ENCODE assay signal across 20 mouse cellular contexts in the genomic region with DNA sequence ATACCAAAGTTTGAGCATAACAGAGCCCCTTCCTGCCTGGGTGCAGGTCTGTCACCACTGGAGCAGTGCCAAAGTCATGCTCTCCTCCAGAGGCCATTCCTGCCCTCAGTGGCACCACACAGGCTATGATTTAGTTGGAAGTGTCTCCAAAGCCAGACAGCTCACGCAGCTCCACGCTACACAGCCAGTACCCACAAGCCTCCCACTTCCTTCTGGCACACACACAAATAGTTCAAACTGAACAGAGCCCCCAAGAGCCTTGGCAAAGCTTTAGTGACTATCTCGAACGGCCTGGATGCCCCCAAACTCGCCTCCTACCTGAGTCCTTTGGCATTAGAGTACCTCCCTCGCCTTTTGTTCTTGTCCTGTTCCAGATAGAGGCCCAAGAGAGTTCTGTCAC. TPM values are rescaled to one million over a fixed set of nuclear protein-coding genes. Genes with fewer than 3 reads are reported as not detected.
DNase-seq lines count a peak whose midpoint lies in the region; ATAC-seq lines count a peak whose summit lies in the region.
"Had no signal": no experiment of that assay in that cellular context is flagged by ENCODE, and none has a peak within 500 bp of the region (broad histone marks: within the 10 kb centered on the region; RNA-seq: fewer than 3 reads in every experiment).

No protein-coding gene starts in this region.

- no peak for ATAC-seq in kidney, embryonic 15.5 days (replicated peaks; ENCODE audit: low FRiP score)
- 0 out of 2 replicates have a peak, but pooled peaks have one; percentile 17 for ATAC-seq in lung, embryonic 16.5 days (ENCODE audit: low read depth)
- ATAC-seq in megakaryocyte progenitor cell, adult 5-6 weeks (replicated peaks; ENCODE audit: poor library complexity) = peak; percentile 44
- ATAC-seq: forebrain, embryonic 15.5 days had no signal

- H3K27me3 ChIP-seq in kidney, embryonic 15.5 days = no peaks in the 10 kb centered on the region
- H3K27me3 ChIP-seq in lung, embryonic 16.5 days (ENCODE audit: control insufficient read depth, insufficient read depth, low read depth, low read length) = no peaks in the 10 kb centered on the region
- H3K27me3 ChIP-seq: forebrain, embryonic 15.5 days; hindbrain, embryonic 15.5 days; liver, embryonic 15.5 days had no signal

- H3K4me3 ChIP-seq in kidney, embryonic 15.5 days (replicated peaks) = no peak overlapping the region
- no peak overlapping the region for H3K4me3 ChIP-seq in lung, embryonic 16.5 days (ENCODE audit: low read length)
- H3K4me3 ChIP-seq: embryonic facial prominence, embryonic 10.5 days; forebrain, embryonic 15.5 days; hindbrain, embryonic 15.5 days; liver, embryonic 15.5 days had no signal

- 63% methylated on average over 6 of the region's 6 CpGs for WGBS in kidney, embryonic 15.5 days
- 36% methylated on average over 6 of the region's 6 CpGs for WGBS in lung, embryonic 16.5 days

- H3K4me2 ChIP-seq in kidney, embryonic 15.5 days = no peak overlapping the region
- no peak overlapping the region for H3K4me2 ChIP-seq in lung, embryonic 16.5 days (ENCODE audit: low read depth, low read length)
- H3K4me2 ChIP-seq: forebrain, embryonic 15.5 days; hindbrain, embryonic 15.5 days; liver, embryonic 15.5 days had no signal

- H3K9ac ChIP-seq in kidney, embryonic 15.5 days = no peak overlapping the region
- H3K9ac ChIP-seq in lung, embryonic 16.5 days (ENCODE audit: low read length) = no peak overlapping the region
- H3K9ac ChIP-seq: forebrain, embryonic 15.5 days; hindbrain, embryonic 15.5 days; liver, embryonic 15.5 days had no signal

- no peaks in the 10 kb centered on the region for H3K36me3 ChIP-seq in kidney, embryonic 15.5 days
- H3K36me3 ChIP-seq in lung, embryonic 16.5 days (ENCODE audit: control insufficient read depth, insufficient read depth, low read length) = no peaks in the 10 kb centered on the region
- H3K36me3 ChIP-seq: embryonic facial prominence, embryonic 10.5 days; forebrain, embryonic 15.5 days; hindbrain, embryonic 15.5 days; liver, embryonic 15.5 days had no signal

- peaks cover 34% of the 10 kb centered on the region for H3K4me1 ChIP-seq in kidney, embryonic 15.5 days
- peaks cover 8% of the 10 kb centered on the region; the same call in 1 of the 2 replicates for H3K4me1 ChIP-seq in lung, embryonic 16.5 days (replicated peaks; ENCODE audit: control insufficient read depth, insufficient read depth, low read length)
- H3K4me1 ChIP-seq: liver, embryonic 15.5 days had no signal

- peak; percentile 19 to 23 for DNase-seq in cerebellum, postnatal 10 days
- no peak for DNase-seq in cerebellum, postnatal 25 days
- no peak for DNase-seq in kidney, postnatal 4 days
- DNase-seq in lung, postnatal 36 days = no peak
- DNase-seq: adrenal gland, postnatal 10 days; cerebellum, adult 18-20 months; gastrocnemius, postnatal 25 days; heart, postnatal 10 days; kidney, adult 2 months; kidney, postnatal 10 days; lung, postnatal 14 days; midbrain, embryonic 14.5 days; thymus, adult 18-20 months had no signal

- no peaks in the 10 kb centered on the region for H3K9me3 ChIP-seq in kidney, embryonic 15.5 days (replicated peaks)
- H3K9me3 ChIP-seq in lung, embryonic 16.5 days (ENCODE audit: control insufficient read depth, low read length) = no peaks in the 10 kb centered on the region
- H3K9me3 ChIP-seq: embryonic facial prominence, embryonic 10.5 days; forebrain, embryonic 15.5 days; hindbrain, embryonic 15.5 days; liver, embryonic 15.5 days had no signal

- 0 out of 2 replicates have a peak overlapping the region, but pooled peaks have one; percentile 18 for H3K27ac ChIP-seq in kidney, embryonic 15.5 days
- H3K27ac ChIP-seq in lung, embryonic 16.5 days (ENCODE audit: low read length) = no peak overlapping the region
- H3K27ac ChIP-seq: embryonic facial prominence, embryonic 10.5 days; forebrain, embryonic 15.5 days; hindbrain, embryonic 15.5 days; liver, embryonic 15.5 days had no signal

RNA-seq across cellular contexts. Expression of gene Gfra1, which starts 56.5 kb away (rescaled TPM):
- polyA plus RNA-seq in kidney, embryonic 15.5 days (2015; fragmentation: Nextera tagmentation; extraction: Ambion mirVana) = 65.3 and 67.8 TPM in 2 replicates
- polyA plus RNA-seq in lung, embryonic 16.5 days (2015; fragmentation: Nextera tagmentation; extraction: Ambion mirVana) = 6.9 and 8.0 TPM in 2 replicates
- total RNA-seq in megakaryocyte progenitor cell, adult 5-6 weeks (2015) = 0.20 TPM in 1 of 2 replicates, not detected in the other
- 0.03 and 0.08 TPM in 2 replicates for total RNA-seq in megakaryocyte progenitor cell, adult 5-6 weeks (2017)

Comparison
In these comparisons a context has a peak if more than half of its experiments do, and no peak if none do; other contexts are left out.
1. DNase-seq: peak in cerebellum, postnatal 10 days (2 of 2); none in cerebellum, postnatal 25 days (0 of 2), kidney, postnatal 4 days (0 of 2) and lung, postnatal 36 days (single experiment).